Mouse (Mus musculus) lung, adult 10 weeks (tissue): ENCODE measurements around the gene Chit1. TPM values are rescaled to one million over a fixed set of nuclear protein-coding genes. Genes with fewer than 3 reads are reported as not detected.

Experiments
- polyA plus RNA-seq: library from polyadenylated mRNA; stranded (reverse); fragments of 350-450 nt; fragmentation: Illumina TruSeq; extraction: RNeasy Lipid Tissue Mini Kit (QIAGEN cat#74804); gene quantifications from one replicate; pipeline ENCODE4 v1.2.3, GENCODE M21; 2014; ENCODE audit warnings: low read depth, low replicate concordance; ENCODE audit not compliant: insufficient read depth

Chit1 gene
- polyA plus RNA-seq, result not detected

DNA sequence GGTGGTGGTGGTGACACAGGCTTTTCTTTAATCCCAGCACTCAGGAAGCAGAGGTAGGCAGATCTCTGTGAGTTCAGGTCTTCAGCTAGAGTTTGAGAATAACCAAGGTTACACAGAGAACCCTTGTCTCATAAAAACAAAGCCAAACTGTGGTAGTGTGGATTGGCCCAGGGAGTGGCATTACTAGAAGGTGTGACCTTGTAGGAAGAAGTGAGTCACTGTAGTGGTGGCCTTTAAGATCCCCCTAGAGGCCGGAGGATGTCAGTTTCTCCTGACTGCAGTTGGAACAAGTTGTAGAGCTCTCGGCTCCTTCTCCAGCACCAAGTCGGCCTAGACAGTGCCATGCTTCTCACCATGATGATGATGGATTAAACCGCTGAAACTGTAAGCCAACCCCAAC lies at the start of gene Chit1:
Gene Chit1 (plus strand): TSS at position 264 of the 400 bp plus-strand sequence.

DNA sequence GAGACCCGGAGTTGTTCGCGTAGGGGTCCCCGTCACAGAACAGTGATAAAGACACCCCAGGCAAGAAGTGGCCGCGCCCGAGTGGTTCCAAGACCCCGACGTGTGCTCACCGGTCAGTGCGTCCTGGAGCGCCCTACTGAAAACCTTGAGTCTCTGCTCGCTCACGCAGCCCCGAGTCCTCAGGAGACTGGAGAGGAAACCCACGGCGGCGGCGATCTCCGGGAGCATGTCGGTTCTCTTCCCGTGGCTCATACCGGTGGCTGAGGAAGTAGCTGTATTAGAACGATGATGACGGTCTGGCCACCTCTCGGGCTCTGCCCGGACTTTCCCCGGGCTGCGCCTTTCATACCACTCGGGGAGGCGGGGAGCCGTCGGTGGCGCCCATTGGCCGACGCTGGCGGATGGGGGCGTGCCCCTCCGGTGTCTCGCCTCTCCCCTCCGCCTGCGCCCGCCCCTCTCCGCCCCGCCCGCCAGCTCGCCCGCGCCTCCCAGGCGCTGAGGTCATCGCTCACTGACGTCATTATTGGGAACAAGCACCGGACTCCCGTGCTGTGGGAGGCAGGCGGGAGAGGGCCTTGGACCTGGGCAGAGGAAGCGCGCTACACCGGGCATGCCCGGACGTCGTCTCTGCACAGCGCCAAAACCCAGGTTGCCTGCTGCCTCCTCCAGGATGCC lies 32.1 kb upstream of the Chit1 start, which contains the start of gene Btg2:
Gene Btg2 (minus strand): TSS at position 319 of the 675 bp plus-strand sequence.

DNA sequence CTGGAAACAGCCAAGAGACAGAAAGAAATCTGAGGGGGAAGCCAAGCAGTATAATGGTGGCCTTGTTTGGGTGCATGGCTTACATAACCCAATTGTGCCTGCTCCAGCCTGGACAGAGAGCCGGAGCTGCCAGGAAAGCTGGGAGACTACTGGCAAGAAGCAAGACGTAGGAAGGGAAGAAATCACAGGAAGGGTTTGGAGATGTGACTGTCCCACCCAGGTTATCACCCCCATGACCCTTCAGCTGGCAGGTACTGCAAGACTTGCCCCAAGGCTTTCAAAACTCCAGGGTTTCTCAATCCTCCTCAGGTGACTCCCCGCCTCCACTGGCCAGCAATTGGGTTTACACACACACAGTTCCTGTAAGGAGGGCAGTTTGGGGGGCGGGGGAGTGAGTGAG lies 71.0 kb downstream of the Chit1 start, which contains the start of gene Chil1:
Gene Chil1 (plus strand): TSS at position 152 of the 400 bp plus-strand sequence.

DNA sequence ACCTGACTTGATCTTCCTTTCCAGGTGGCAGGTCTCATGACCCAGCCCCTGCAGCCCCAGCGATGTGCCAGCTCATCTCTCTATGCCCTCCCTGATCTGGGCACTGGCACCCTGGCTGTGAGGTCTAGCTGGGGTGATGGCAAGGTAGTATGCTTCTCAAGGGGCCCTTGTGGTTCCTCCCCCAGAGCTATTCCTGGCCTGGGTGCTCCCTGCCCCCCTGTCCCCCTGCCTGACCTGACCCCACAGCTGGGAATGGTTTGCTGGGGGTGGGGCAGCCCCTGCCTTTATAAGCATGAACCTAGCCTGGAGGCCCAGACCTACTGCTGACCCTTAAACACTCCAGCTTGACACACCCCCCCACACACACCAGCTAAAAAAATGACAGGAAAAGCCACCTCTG lies 82.1 kb downstream of the Chit1 start, which contains the start of gene Mybph:
Gene Mybph (plus strand): TSS at position 323 of the 400 bp plus-strand sequence.

Other genes with a start within 250 kb of the Chit1 start
- gene Optc, start 203.2 kb upstream of the Chit1 start, polyA plus RNA-seq, result 1.4 TPM
- gene Prelp, start 189.8 kb upstream of the Chit1 start, polyA plus RNA-seq, result 99.4 TPM
- 4.9 TPM for gene Fmod, start 74.0 kb upstream of the Chit1 start, polyA plus RNA-seq
- gene Btg2, start 32.1 kb upstream of the Chit1 start, polyA plus RNA-seq, result 110 TPM
- gene Chil1, start 70.9 kb downstream of the Chit1 start, polyA plus RNA-seq, result 994 TPM
- not detected for gene Mybph, start 82.2 kb downstream of the Chit1 start, polyA plus RNA-seq
- gene Adora1, start 124.2 kb downstream of the Chit1 start, polyA plus RNA-seq, result 2.0 TPM
- gene Myog, start 178.7 kb downstream of the Chit1 start, polyA plus RNA-seq, result not detected
- 3.9 TPM for gene Ppfia4, start 221.7 kb downstream of the Chit1 start, polyA plus RNA-seq